Mouse (Mus musculus) granulocyte monocyte progenitor cell, adult 5-6 weeks (primary cell): Measurements from ENCODE around the gene Tmsb15b2. TPM values are rescaled to one million over a fixed set of nuclear protein-coding genes. Genes with fewer than 3 reads are reported as not detected.
"Not testable (repeated sequence)": the region's sequence is repeated elsewhere in the genome, so short reads cannot be mapped to it uniquely, and the experiment has no call there.

Experiments used
- ATAC-seq: replicated peaks from 2 replicates; pipeline ENCODE4 v1.8.0; 2016; ENCODE audit warnings: mild to moderate bottlenecking, moderate TSS enrichment, inconsistent platforms; ENCODE audit not compliant: poor library complexity, severe bottlenecking
- total RNA-seq, 2 experiments: library from RNA; stranded (forward) in 1 of 2; stranded (reverse) in 1 of 2; fragments of 200-712, 200-1000 nt in 1 of 2; fragments of >200 nt in 1 of 2; fragmentation: Nextera tagmentation in 1 of 2; gene quantifications; 2 replicates each; pipeline ENCODE4 v1.2.3; 2014 to 2017

Gene Tmsb15b2
- total RNA-seq (2014; fragmentation: Nextera tagmentation) (12.7 and 59.8 TPM in 2 replicates), total RNA-seq (2017) (9.2 TPM in 1 of 2 replicates, not detected in the other)

GRCm38 (mm10) chrX:136975397-136975796 lies at the start of gene Tmsb15b2:
Tmsb15b2 (minus strand) TSS chrX:136975497.
- not testable (repeated sequence) for ATAC-seq

- ATAC-seq, result peak; percentile 80
Measured at GRCm38 (mm10) chrX:137019310-137019709, 44.0 kb upstream of the Tmsb15b2 start.

GRCm38 (mm10) chrX:137017668-137018067 lies 42.4 kb upstream of the Tmsb15b2 start:
- peak; percentile 92 for ATAC-seq

DNA sequence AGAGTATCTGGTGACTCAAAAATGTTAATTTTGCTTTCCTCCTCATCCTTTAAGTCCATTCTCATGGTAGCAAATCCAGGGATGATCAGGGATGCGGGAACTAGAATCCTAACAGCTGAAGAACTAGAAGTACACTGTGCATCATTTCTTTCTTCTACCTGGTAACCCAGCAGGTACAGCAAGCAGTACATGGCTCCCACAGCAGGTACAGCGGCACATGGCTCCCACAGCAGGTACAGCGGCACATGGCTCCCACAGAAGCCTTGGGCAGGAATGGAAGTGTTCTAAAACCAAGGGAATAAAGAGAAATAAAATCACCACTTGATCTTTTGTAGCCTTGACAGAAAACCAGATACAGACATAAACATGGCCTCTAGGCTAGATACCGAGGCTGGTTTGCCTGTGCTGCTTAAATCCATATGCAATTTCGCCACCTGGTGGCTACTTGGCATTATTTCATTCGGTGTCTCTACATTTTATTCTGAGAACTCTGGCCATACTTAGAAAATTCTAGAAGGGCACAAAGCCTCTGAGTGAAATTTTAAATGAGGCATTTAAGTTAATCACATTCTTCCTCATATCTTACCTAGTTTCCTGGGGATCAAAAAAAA lies 39.9 kb upstream of the Tmsb15b2 start:
- ATAC-seq, result peak; percentile 74

- ATAC-seq, result no peak
Measured at GRCm38 (mm10) chrX:136996256-136996655, 21.0 kb upstream of the Tmsb15b2 start.

DNA sequence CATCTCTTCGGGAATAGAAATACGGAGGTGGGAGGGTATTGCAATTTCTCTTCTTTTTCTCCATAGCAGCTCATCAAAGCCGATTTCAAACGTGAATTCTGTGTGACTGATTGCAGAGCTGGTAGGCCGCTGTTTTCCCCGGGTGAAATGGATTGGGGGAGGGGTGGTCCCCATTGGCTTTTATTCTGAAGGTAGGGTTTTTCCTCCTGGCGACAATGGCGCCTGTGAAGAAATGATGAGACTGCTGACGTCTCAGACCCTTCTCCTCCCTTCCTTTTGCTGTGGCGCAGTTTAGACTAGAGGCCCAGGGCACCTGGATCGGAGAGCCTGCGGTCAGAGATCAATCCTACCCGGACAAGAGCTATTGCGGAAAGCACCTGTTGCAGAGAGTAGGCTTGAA lies 18.3 kb upstream of the Tmsb15b2 start:
- ATAC-seq, result no peak

DNA sequence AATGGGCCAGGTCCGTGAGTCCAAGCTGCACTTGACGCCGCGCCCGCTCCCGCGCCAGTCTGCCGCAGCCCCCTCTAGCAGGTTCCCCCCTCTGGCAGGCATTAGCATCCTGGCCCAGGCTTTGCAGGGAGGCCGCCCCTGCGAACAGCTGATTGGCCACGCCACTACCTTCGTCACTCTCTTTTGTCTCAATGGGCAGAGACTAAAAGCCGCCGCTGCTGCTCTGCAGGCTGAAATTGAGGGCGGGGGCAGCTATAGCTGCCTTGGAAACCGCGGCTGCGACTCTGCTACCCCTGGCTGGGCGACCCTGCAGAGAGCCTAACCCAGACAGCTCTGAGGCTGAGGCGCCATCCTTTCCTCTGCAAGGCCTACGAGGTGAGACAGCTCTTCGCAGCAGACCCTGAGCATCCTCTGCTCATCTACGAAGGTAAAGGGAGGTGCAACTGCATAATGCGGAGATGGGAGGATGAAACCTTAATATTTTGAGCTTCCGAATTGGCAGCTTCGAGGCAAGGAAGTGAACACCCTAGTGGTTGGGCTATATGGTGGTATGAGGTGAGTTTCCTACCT lies 17.8 kb upstream of the Tmsb15b2 start, which contains the start of gene Zcchc18:
Gene Zcchc18, plus strand, starts transcription at position 178 of the 570 bp plus-strand sequence.
- ATAC-seq, result peak; percentile 94

DNA sequence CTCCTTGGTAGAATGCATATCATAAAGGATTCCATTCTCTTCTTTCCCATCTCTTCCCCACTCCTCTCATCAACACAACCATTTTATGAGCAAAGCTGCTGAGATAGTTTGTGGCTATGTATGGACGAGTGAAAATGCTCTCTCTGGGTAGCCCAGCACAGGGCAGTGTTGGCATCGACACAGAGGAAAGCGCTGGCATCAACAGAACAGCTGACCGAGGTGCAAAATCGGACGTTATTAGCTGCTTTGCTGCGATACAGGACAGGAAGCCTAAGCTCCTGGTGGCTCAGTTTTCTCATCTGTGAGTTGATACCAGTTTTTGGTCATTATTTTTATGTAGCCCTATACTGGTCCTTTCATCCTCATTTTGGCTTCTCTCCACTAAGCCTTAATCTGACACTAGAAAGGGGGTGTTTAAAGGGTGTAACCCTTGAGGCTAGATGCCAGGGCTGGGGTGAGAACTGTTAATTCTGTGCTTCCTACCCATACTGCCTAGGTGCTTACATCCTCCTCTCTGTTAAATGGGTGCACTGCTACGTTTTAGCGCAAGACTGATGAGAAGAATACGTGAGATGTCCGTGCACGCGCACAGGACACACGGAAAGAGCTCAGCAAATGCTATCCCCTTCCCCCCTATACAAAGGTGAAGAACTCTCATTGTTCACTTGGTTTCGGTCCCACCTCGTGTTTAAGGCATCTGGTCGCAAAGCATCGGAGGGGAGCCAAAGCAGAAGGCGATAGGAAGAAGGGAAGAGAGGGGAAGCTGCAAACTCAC lies 17.1 kb upstream of the Tmsb15b2 start:
- 0 out of 2 replicates have a peak, but pooled peaks have one; percentile 3 for ATAC-seq

DNA sequence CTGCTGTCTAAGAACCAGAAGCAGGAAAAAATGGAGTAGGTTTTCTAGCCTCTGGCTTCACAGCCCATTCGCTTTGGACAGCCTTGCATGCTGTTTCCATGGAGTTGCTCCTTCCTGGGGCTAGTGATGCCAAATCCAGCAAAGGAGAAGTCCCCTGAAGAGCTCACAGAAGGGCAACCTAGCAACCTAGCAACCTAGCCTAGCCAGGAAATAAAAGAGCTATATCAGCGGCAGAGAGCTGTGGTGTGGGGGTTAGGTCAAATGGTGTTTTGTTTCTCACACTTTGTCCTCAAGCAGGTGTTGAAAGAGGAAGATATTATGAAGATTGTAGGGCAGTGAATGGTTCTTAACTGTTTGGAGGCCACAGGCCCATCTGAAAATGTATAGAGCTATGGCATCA lies 16.0 kb upstream of the Tmsb15b2 start:
- peak; percentile 34 for ATAC-seq

DNA sequence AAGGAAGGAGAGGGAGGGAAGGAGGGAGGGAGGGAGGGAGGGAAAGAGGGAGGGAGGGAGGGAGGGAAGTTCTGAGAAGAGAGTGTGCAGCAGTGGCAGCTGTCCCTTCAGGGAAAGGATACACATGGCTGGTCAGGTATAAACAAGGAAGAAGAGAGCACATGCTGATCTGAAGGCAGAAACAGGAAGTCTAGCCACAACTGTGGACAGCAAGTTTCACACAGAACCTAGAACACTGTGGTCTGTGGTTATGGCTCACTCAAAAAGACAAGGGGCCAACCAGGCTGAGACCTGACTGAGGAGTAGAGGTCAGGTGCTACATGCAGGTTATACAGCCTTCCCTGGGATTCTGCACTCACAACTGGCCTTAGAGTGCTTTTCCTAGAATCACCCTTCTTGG lies 10.7 kb upstream of the Tmsb15b2 start:
- peak; percentile 100 for ATAC-seq

DNA sequence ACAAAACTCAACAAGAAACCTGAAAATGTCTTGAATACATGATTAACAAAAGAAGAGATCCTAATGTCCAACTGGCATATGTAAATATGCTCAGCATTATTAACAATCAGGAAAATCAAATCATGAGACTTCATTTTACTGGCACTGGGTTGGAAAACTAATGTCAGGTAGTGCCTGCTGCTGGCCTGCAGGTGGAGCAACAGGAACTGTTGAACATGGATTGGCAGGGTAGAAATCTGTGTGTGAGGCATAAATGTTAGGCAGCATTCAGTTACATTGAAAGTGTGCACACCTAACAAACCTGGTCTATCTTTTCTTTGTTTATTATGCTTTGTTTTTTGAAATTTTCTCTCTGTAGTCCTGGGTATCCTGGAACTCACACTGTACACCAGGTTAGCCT lies 3.3 kb upstream of the Tmsb15b2 start:
- ATAC-seq, result peak; percentile 52

GRCm38 (mm10) chrX:136976424-136977084 lies 1.3 kb upstream of the Tmsb15b2 start, which contains the start of the genes Tmsb15l and Tmsb15b1:
Tmsb15l (minus strand) TSS chrX:136976869.
Tmsb15b1 (minus strand) TSS chrX:136976874.
- peak; percentile 100 for ATAC-seq

DNA sequence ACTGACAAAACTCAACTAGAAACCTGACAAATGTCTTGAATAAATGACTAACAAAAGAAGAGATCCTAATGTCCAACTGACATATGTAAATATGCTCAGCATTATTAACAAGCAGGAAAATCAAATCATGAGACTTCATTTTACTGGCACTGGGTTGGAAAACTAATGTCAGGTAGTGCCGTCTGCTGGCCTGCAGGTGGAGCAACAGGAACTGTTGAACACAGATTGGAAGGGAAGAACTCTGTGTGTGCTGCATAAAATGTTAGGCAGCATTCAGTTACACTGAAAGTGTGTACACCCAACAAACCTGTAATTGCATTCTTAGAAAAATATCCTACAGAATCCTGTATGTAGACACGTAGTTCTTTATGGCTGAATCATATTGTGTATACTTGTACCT lies 15.6 kb downstream of the Tmsb15b2 start:
- ATAC-seq, result 0 out of 2 replicates have a peak, but pooled peaks have one; percentile 62

GRCm38 (mm10) chrX:136958300-136958699 lies 17.0 kb downstream of the Tmsb15b2 start:
- not testable (repeated sequence) for ATAC-seq

GRCm38 (mm10) chrX:136957583-136958279 lies 17.6 kb downstream of the Tmsb15b2 start:
- ATAC-seq, result peak; percentile 100

DNA sequence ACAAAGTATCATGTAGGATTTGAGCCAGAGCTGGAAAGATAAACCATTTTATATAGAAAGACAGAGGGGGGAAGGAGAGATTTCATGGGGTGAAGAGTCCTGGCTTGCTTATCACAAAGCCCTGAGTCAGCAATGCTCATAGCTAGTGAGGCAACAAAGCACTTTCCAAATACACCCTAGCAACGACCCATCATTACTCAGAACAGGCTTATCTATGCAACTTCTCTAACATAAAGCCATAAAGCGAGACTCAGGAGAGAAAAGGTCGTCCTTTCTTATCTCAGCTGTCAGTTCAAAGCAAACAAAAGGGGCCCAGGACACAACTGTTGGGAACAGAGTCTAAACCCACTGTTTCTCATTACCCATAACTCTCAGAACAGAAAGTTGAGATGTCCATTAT lies 37.3 kb downstream of the Tmsb15b2 start:
- no peak for ATAC-seq

GRCm38 (mm10) chrX:136927031-136927430 lies 48.3 kb downstream of the Tmsb15b2 start, which contains the start of gene H2bfm:
H2bfm (plus strand) TSS chrX:136927325.
- ATAC-seq, result no peak

DNA sequence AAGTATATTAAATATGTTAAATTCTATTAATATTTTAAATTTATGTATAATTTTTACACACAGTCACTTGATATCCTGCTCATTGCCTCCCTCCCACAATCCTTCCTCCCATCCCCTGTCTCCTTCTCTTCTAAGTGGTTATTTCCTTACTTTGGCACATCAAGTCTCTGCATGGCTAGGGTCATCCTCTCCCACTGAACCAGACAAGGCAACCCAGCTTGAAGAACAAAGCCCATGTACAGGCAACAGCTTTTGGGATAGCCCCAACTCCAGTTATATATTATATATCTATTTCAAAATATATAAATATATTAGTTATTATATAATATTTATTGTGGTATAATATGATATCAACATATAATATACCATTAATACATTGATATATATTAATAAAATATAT lies 49.4 kb downstream of the Tmsb15b2 start:
- no peak for ATAC-seq
